Mouse (Mus musculus) midbrain, embryonic 11.5 days (tissue): ENCODE data around the gene Cpz. TPM values are rescaled to one million over a fixed set of nuclear protein-coding genes. Genes with fewer than 3 reads are reported as not detected.

ENCODE experiments used
- ATAC-seq: fragments of 200-750 bp; cut with Nextera tagmentation; 2 replicates; pipeline ENCODE4 v1.8.0; 2017; ENCODE audit warnings: moderate TSS enrichment, moderate library complexity; ENCODE audit not compliant: low FRiP score
- DNase-seq: peaks from one replicate; pipeline ENCODE4 v3.0.0; 2015; ENCODE audit warnings: low spot score; ENCODE audit errors: missing footprints
- H3K27ac ChIP-seq: fragments of 300-500 bp; sonication (generic); 2 replicates; pipeline ENCODE4 v1.5.1; 2014; ENCODE audit warnings: low read depth, low read length
- H3K27me3 ChIP-seq: fragments of 300-500 bp; sonication (generic); 2 replicates; pipeline ENCODE4 v1.6.1; 2014; ENCODE audit warnings: mild to moderate bottlenecking, low read length, moderate library complexity, mixed read lengths; ENCODE audit not compliant: control insufficient read depth, insufficient read depth
- H3K36me3 ChIP-seq: fragments of 300-500 bp; sonication (generic); 2 replicates; pipeline ENCODE4 v1.6.1; 2014; ENCODE audit warnings: mild to moderate bottlenecking, low read length, moderate library complexity, mixed read lengths; ENCODE audit not compliant: control insufficient read depth, insufficient read depth
- H3K4me1 ChIP-seq: fragments of 300-500 bp; sonication (generic); 2 replicates; pipeline ENCODE4 v1.6.1; 2014; ENCODE audit warnings: low read length; ENCODE audit not compliant: control insufficient read depth, insufficient read depth
- H3K4me2 ChIP-seq: fragments of 300-500 bp; sonication (generic); 2 replicates; pipeline ENCODE4 v1.6.1; 2014; ENCODE audit warnings: mild to moderate bottlenecking, moderate library complexity
- H3K4me3 ChIP-seq: fragments of 300-500 bp; sonication (generic); 2 replicates; pipeline ENCODE4 v1.5.1; 2014; ENCODE audit warnings: low read depth, low read length
- H3K9ac ChIP-seq: fragments of 300-500 bp; sonication (generic); 2 replicates; pipeline ENCODE4 v1.6.1; 2014; ENCODE audit warnings: low read length
- H3K9me3 ChIP-seq: fragments of 300-500 bp; sonication (generic); 2 replicates; pipeline ENCODE4 v1.6.1; 2016; ENCODE audit warnings: low read length; ENCODE audit not compliant: control insufficient read depth
- WGBS: fragments of 180-500 bp; shearing (Covaris S2); extraction: QIAGEN DNeasy Blood & Tissue Kit; methylation state at CpG from one replicate; pipeline ENCODE4 v1.1.7; 2014; 5-methylcytosine and 5-hydroxymethylcytosine counted together
- polyA plus RNA-seq: library from polyadenylated mRNA; unstranded; fragments of >200 nt; fragmentation: Nextera tagmentation; extraction: Ambion mirVana; gene quantifications from 2 replicates; pipeline ENCODE4 v1.2.1, GENCODE M21; 2014

The Cpz gene
- polyA plus RNA-seq, 1 experiment from 2014 or later, result 6.2 TPM

DNA sequence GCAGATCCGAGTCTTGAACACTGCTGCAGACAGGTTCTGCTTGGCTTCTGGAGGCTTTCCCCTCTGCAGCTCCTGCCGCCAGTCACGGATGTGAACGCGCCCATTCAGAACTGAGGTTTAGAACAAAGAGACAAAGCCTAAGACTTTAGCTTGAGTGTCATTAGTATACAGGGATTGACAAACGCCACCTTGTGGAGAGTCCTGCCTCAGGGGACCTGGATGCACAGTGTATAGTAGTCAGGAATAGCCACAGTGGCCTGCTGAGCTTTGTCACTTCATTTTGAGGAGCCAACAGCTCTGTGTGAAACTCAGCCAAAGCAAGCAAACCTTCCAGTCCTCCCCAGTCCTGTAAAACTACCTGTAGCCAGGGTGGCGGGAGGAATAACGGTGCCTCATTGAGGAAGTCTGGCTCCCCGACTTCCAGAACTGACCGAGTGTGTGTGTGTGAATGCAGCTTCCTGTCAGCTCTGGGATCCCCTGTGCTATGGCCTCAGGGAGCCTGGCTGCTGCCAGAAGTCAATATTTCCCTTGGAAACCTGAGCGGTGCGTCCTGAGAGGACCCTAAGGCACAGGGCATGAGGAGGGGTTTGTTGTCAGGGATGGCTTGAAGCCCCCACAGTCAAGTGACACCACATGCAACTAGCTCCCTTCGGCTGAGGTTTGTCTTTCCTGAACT lies 32.6 kb upstream of the Cpz start:
- Histone ChIP-seq H3K4me2 (no peak overlapping the region), H3K9me3 (no peaks in the 10 kb centered on the region), H3K9ac (no peak overlapping the region), H3K36me3 (peaks cover 12% of the 10 kb centered on the region; the same call in 1 of the 2 replicates), H3K27ac (no peak overlapping the region), H3K27me3 (no peaks in the 10 kb centered on the region), H3K4me1 (no peaks in the 10 kb centered on the region), H3K4me3 (no peak overlapping the region)
- ATAC-seq, result no peak
- DNase-seq, result no peak
- WGBS, result 66% methylated on average over 13 of the region's 13 CpGs

GRCm38 (mm10) chr5:35556393-35556792 lies 30.9 kb upstream of the Cpz start:
- WGBS, result 85% methylated on average over 7 of the region's 7 CpGs
- no peak overlapping the region for H3K4me3 ChIP-seq
- no peaks in the 10 kb centered on the region for H3K9me3 ChIP-seq
- DNase-seq, result no peak
- no peaks in the 10 kb centered on the region; the same call in 1 of the 2 replicates for H3K36me3 ChIP-seq
- H3K4me1 ChIP-seq, result no peaks in the 10 kb centered on the region
- ATAC-seq, result no peak
- no peak overlapping the region for H3K4me2 ChIP-seq
- no peak overlapping the region for H3K9ac ChIP-seq
- H3K27ac ChIP-seq, result no peak overlapping the region
- no peaks in the 10 kb centered on the region for H3K27me3 ChIP-seq

GRCm38 (mm10) chr5:35552838-35553539 lies 27.5 kb upstream of the Cpz start:
- H3K36me3 ChIP-seq, result no peaks in the 10 kb centered on the region; the same call in 1 of the 2 replicates
- H3K9ac ChIP-seq, result no peak overlapping the region
- no peak for ATAC-seq

GRCm38 (mm10) chr5:35551855-35552837 lies 26.6 kb upstream of the Cpz start:
- Histone ChIP-seq H3K4me1 (no peaks in the 10 kb centered on the region), H3K4me2 (no peak overlapping the region), H3K4me3 (no peak overlapping the region), H3K9ac (no peak overlapping the region), H3K27ac (no peak overlapping the region), H3K9me3 (no peaks in the 10 kb centered on the region), H3K36me3 (no peaks in the 10 kb centered on the region), H3K27me3 (no peaks in the 10 kb centered on the region)
- DNase-seq, result no peak
- ATAC-seq, result no peak
- 50% methylated on average over 7 of the region's 7 CpGs for whole genome bisulfite sequencing

More at GRCm38 (mm10) chr5:35552838-35553539, 27.5 kb upstream of the Cpz start:
- no peak for DNase-seq
- H3K4me3 ChIP-seq, result no peak overlapping the region
- no peaks in the 10 kb centered on the region for H3K9me3 ChIP-seq
- H3K4me1 ChIP-seq, result no peaks in the 10 kb centered on the region
- 83% methylated on average over 4 of the region's 4 CpGs for WGBS
- no peaks in the 10 kb centered on the region for H3K27me3 ChIP-seq
- H3K4me2 ChIP-seq, result no peak overlapping the region
- H3K27ac ChIP-seq, result no peak overlapping the region

DNA sequence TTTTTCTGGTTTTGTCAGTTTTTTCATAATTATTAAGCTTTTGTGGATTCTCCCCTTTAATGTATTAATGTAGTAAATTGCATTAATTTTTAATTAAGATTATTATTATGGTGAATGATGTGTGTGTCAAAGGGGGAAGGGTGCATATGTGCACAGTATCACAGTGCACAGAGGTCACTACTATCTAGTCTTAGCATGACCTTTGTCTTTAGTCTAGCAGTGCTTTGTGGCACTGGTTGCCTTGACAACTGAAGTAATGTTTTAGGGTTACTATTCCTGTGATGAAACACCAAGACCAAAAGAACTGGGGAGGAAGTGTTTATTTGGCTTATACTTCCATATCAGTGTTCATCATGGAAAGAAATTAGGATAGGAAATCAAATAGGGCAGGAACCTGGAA lies 20.6 kb upstream of the Cpz start:
- H3K4me3 ChIP-seq, result no peak overlapping the region
- H3K36me3 ChIP-seq, result no peaks in the 10 kb centered on the region
- no peaks in the 10 kb centered on the region for H3K27me3 ChIP-seq
- no peak overlapping the region for H3K27ac ChIP-seq
- DNase-seq, result no peak
- no peak overlapping the region for H3K4me2 ChIP-seq
- no peak for ATAC-seq
- no peaks in the 10 kb centered on the region for H3K4me1 ChIP-seq
- H3K9ac ChIP-seq, result no peak overlapping the region
- H3K9me3 ChIP-seq, result no peaks in the 10 kb centered on the region

DNA sequence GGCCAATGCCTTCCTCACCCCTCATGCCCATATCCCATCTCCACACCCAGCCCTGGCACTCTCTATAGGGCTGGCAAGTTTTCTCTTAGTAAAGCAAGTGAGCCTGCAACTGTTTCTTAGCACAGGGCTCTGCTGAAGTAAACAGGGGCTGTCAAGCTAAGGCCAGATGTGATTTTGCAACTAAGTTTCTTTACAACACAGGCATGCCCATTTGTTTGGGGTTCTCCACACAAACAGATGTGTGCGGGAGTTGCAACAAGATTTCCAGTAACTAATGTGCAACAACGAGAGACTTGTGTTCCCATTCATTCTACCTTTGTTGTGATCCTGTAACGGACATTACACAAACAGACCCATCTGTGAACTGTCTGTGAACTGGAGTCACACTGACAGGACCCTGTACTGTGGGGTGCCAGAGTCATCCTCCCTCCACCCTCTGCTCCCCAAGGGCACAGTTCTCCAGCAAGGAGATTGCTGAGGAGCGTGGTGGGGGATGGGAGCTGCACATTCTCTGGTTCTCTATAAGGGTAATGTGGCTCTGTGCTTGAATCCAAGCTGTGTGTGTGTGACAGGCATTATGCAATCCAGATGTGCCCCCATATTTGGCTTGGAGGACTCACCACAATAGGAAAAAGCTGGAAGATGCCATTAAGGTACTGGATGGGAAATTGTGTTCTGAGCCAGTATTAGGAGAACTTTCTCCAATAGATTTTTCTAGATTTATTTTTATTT lies 15.7 kb upstream of the Cpz start:
- H3K4me3 ChIP-seq, result no peak overlapping the region
- WGBS, result 76% methylated on average over 4 of the region's 4 CpGs
- H3K4me1 ChIP-seq, result no peaks in the 10 kb centered on the region
- H3K9ac ChIP-seq, result no peak overlapping the region
- no peak overlapping the region for H3K4me2 ChIP-seq
- no peak for ATAC-seq
- H3K27me3 ChIP-seq, result no peaks in the 10 kb centered on the region
- peak; percentile 80 for DNase-seq
- H3K27ac ChIP-seq, result no peak overlapping the region
- H3K9me3 ChIP-seq, result no peaks in the 10 kb centered on the region
- H3K36me3 ChIP-seq, result no peaks in the 10 kb centered on the region

DNA sequence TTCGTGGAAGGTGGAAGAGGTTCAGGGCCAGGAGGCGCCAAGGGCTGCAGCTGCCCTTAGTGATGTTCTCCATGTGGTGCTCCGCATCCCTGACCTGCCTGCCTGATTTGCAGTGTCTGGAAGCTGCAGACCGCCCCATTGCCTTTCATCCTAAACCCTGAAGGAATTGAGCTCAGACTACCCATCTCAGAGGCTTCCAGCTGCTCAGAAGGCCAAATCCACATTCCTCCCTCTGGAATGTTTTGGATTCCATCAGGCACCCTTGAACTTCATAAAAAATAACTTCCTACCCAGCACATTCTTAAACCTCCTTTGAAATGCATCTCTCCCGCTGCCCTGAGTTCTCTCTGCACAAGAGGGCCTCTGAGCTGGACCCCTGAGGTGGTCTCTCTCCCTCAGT lies 15.1 kb upstream of the Cpz start:
- Histone ChIP-seq H3K9me3 (no peaks in the 10 kb centered on the region), H3K27ac (no peak overlapping the region), H3K4me2 (no peak overlapping the region), H3K9ac (no peak overlapping the region), H3K4me1 (no peaks in the 10 kb centered on the region), H3K27me3 (no peaks in the 10 kb centered on the region), H3K4me3 (no peak overlapping the region), H3K36me3 (no peaks in the 10 kb centered on the region)
- WGBS, result 55% methylated on average over 5 of the region's 5 CpGs
- ATAC-seq (no peak), DNase-seq (no peak)

GRCm38 (mm10) chr5:35539576-35539975 lies 14.1 kb upstream of the Cpz start:
- Histone ChIP-seq H3K4me1 (no peaks in the 10 kb centered on the region), H3K4me3 (no peak overlapping the region), H3K27ac (no peak overlapping the region), H3K27me3 (no peaks in the 10 kb centered on the region), H3K9me3 (no peaks in the 10 kb centered on the region), H3K36me3 (no peaks in the 10 kb centered on the region), H3K4me2 (no peak overlapping the region), H3K9ac (no peak overlapping the region)
- 62% methylated on average over 4 of the region's 4 CpGs for WGBS
- DNase-seq, result no peak
- no peak for ATAC-seq
